In genomic region chr1:181414985-181415384, GRCm38 (mm10) we compare ENCODE assay signal across 19 mouse cellular contexts.
DNase-seq lines count a peak whose midpoint lies in the region; ATAC-seq and TF ChIP-seq lines count a peak whose summit lies in the region.
"Had no signal": no experiment of that assay in that cellular context is flagged by ENCODE, and none has a peak within 500 bp of the region (broad histone marks: within the 10 kb centered on the region; RNA-seq: fewer than 3 reads in every experiment).

No protein-coding gene starts in this region.

- H3K27me3 ChIP-seq in CH12.LX (replicated peaks): no peaks in the 10 kb centered on the region
- peaks cover 15% of the 10 kb centered on the region for H3K27me3 ChIP-seq in midbrain, embryonic 10.5 days (ENCODE audit: low read depth, poor library complexity, severe bottlenecking)
- H3K27me3 ChIP-seq: embryonic facial prominence, embryonic 12.5 days; forebrain, embryonic 12.5 days; heart, embryonic 13.5 days had no signal

- TF ChIP-seq EP300 in CH12.LX (IDR thresholded peaks at IDR 0.05; ENCODE audit: low read length): no peak

- in situ Hi-C loops in CH12.LX (cut with MboI; ENCODE audit: low pct_ligation_motif_present, low pct_unique_long_range_greater_than_20kb, low sequenced_read_pairs): no loop called here

- dilution Hi-C loops in CH12.LX (cut with MboI; ENCODE audit: extremely low pct_ligation_motif_present, extremely low pct_unique_long_range_greater_than_20kb, low sequenced_read_pairs): no loop called here

- no peak for TF ChIP-seq RAD21 in CH12.LX (IDR thresholded peaks at IDR 0.05; ENCODE audit: low read depth, low read length)

- peak; percentile 54 for DNase-seq in 3T3-L1 (ENCODE audit: low read depth, low spot score)
- DNase-seq in CH12.LX (ENCODE audit: extremely low read depth): peak; percentile 13
- no peak for DNase-seq in midbrain, embryonic 10.5 days (ENCODE audit: low spot score)
- no peak for DNase-seq in urinary bladder, adult 2 months (ENCODE audit: low spot score)
- no peak for DNase-seq in left cerebral cortex, postnatal 25 days (ENCODE audit: low spot score in 2 of 2)
- DNase-seq: adrenal gland, adult 8-10 months; adrenal gland, postnatal 36 days; cerebellum, adult 11-12 months; cerebellum, adult 9-10 months; cerebellum, postnatal 25 days; gastrocnemius, postnatal 36 days; heart, adult 11 months; heart, postnatal 36 days had no signal

- no peak for TF ChIP-seq POLR2A in CH12.LX (IDR thresholded peaks at IDR 0.05; ENCODE audit: low read depth, low read length)

- no peak overlapping the region for H3K9ac ChIP-seq in CH12.LX (ENCODE audit: insufficient read depth, low read depth)
- H3K9ac ChIP-seq: embryonic facial prominence, embryonic 12.5 days; forebrain, embryonic 12.5 days; heart, embryonic 13.5 days had no signal

- 86% methylated on average over 2 of the region's 2 CpGs for WGBS in midbrain, embryonic 10.5 days

- H3K36me3 ChIP-seq in CH12.LX (replicated peaks in 1 of 2; ENCODE audit: control insufficient read depth in 1 of 2, insufficient read depth in 1 of 2, low read length in 1 of 2): no peaks in the 10 kb centered on the region
- no peaks in the 10 kb centered on the region for H3K36me3 ChIP-seq in midbrain, embryonic 10.5 days
- H3K36me3 ChIP-seq: embryonic facial prominence, embryonic 12.5 days; forebrain, embryonic 12.5 days; heart, embryonic 13.5 days had no signal

- H3K79me2 ChIP-seq in CH12.LX (replicated peaks; ENCODE audit: control insufficient read depth, extremely low read depth, insufficient read depth, poor library complexity, severe bottlenecking): no peaks in the 10 kb centered on the region

- no peaks in the 10 kb centered on the region for H3K9me3 ChIP-seq in CH12.LX (replicated peaks; ENCODE audit: low read length)
- no peaks in the 10 kb centered on the region for H3K9me3 ChIP-seq in midbrain, embryonic 10.5 days (replicated peaks)
- H3K9me3 ChIP-seq: embryonic facial prominence, embryonic 12.5 days; forebrain, embryonic 12.5 days; heart, embryonic 13.5 days had no signal

- no peak overlapping the region for H3K4me2 ChIP-seq in CH12.LX (ENCODE audit: insufficient read depth, low read depth, poor library complexity, severe bottlenecking)
- H3K4me2 ChIP-seq: embryonic facial prominence, embryonic 12.5 days; forebrain, embryonic 12.5 days; heart, embryonic 13.5 days had no signal

- H3K4me3 ChIP-seq in CH12.LX (replicated peaks in 1 of 3; ENCODE audit: low read depth in 2 of 3, low read length in 2 of 3, poor library complexity in 1 of 3): no peak overlapping the region
- H3K4me3 ChIP-seq in midbrain, embryonic 10.5 days: no peak overlapping the region
- H3K4me3 ChIP-seq: embryonic facial prominence, embryonic 12.5 days; forebrain, embryonic 12.5 days; heart, embryonic 13.5 days had no signal

- ATAC-seq in megakaryocyte, adult 5-6 weeks (ENCODE audit: poor library complexity, severe bottlenecking): 0 out of 2 replicates have a peak, but pooled peaks have one; percentile 15
- ATAC-seq: forebrain, embryonic 16.5 days; hindbrain, postnatal 0 days had no signal

- H3K27ac ChIP-seq in CH12.LX (ENCODE audit: insufficient read depth, low read depth): no peak overlapping the region
- H3K27ac ChIP-seq in midbrain, embryonic 10.5 days (replicated peaks): no peak overlapping the region
- H3K27ac ChIP-seq: embryonic facial prominence, embryonic 12.5 days; forebrain, embryonic 12.5 days; heart, embryonic 13.5 days; hindbrain, postnatal 0 days had no signal

- H3K4me1 ChIP-seq in CH12.LX (ENCODE audit: control insufficient read depth in 1 of 2, insufficient read depth in 2 of 2): peaks cover 3 to 5% of the 10 kb centered on the region in 2 experiments; a peak in 1 of 4 replicates
- H3K4me1 ChIP-seq in midbrain, embryonic 10.5 days: peaks cover 23% of the 10 kb centered on the region
- H3K4me1 ChIP-seq: embryonic facial prominence, embryonic 12.5 days had no signal

- intact Hi-C loops in left cerebral cortex, postnatal 25 days (cut with DNase I): no loop called here

- TF ChIP-seq CTCF in CH12.LX (conservative IDR thresholded peaks at IDR 0.05 in 1 of 2, IDR thresholded peaks at IDR 0.05 in 1 of 2; ENCODE audit: low read depth in 2 of 2, low read length in 2 of 2): no peak

TF ChIP-seq in CH12.LX, 34 proteins besides CTCF, POLR2A, EP300 and RAD21:
- TF ChIP-seq GABPA (IDR thresholded peaks at IDR 0.05; ENCODE audit: insufficient replicate concordance, low read depth, low read length): no peak
- TF ChIP-seq MEF2A (IDR thresholded peaks at IDR 0.05; ENCODE audit: borderline replicate concordance, low read depth, low read length): no peak
- TF ChIP-seq ETS1 (conservative IDR thresholded peaks at IDR 0.05; ENCODE audit: low read depth, low read length): no peak
- no peak for TF ChIP-seq BHLHE40 (IDR thresholded peaks at IDR 0.05; ENCODE audit: low read depth, low read length)
- TF ChIP-seq JUND (conservative IDR thresholded peaks at IDR 0.05; ENCODE audit: low read depth, low read length): no peak
- TF ChIP-seq JUN (IDR thresholded peaks at IDR 0.05; ENCODE audit: insufficient read depth, low read depth, low read length): no peak
- TF ChIP-seq PAX5 (IDR thresholded peaks at IDR 0.05; ENCODE audit: low read length): no peak
- no peak for TF ChIP-seq SIN3A (IDR thresholded peaks at IDR 0.05; ENCODE audit: low read length)
- no peak for TF ChIP-seq RCOR1 (conservative IDR thresholded peaks at IDR 0.05; ENCODE audit: low read depth, low read length)
- no peak for TF ChIP-seq UBTF (IDR thresholded peaks at IDR 0.05; ENCODE audit: low read depth, low read length)
- TF ChIP-seq ZKSCAN1 (IDR thresholded peaks at IDR 0.05; ENCODE audit: borderline replicate concordance, low read depth, low read length): no peak
- TF ChIP-seq MYC (IDR thresholded peaks at IDR 0.05; ENCODE audit: low read depth, low read length): no peak
- TF ChIP-seq MAX (IDR thresholded peaks at IDR 0.05; ENCODE audit: low read length): no peak
- no peak for TF ChIP-seq HCFC1 (IDR thresholded peaks at IDR 0.05; ENCODE audit: low read depth, low read length)
- TF ChIP-seq ZC3H11A (IDR thresholded peaks at IDR 0.05; ENCODE audit: low read depth, low read length): no peak
- no peak for TF ChIP-seq ELF1 (IDR thresholded peaks at IDR 0.05; ENCODE audit: low read depth, low read length)
- no peak for TF ChIP-seq NRF1 (IDR thresholded peaks at IDR 0.05; ENCODE audit: low read depth, low read length)
TF ChIP-seq in CH12.LX: peak in this region for 0.

Comparison
In these comparisons a context has a peak if more than half of its experiments do, and no peak if none do; other contexts are left out.
1. DNase-seq: peak in 3T3-L1 (single experiment) and CH12.LX (single experiment); none in midbrain, embryonic 10.5 days (single experiment), urinary bladder, adult 2 months (single experiment) and left cerebral cortex, postnatal 25 days (0 of 2).